Mouse (Mus musculus): Measurements from ENCODE around the gene Timm8a2. TPM values are rescaled to one million over a fixed set of nuclear protein-coding genes. Genes with fewer than 3 reads are reported as not detected.

Timm8a2 gene
- polyA plus RNA-seq, 1 experiment from 2014 or later = not detected

Other genes starting within 250 kb of the Timm8a2 start
- gene Dock9, start 236.8 kb upstream of the Timm8a2 start, polyA plus RNA-seq (2015; fragmentation: Nextera tagmentation; extraction: Ambion mirVana) = 15.5 and 17.9 TPM in 2 replicates
- gene Ubac2, start 156.1 kb upstream of the Timm8a2 start, polyA plus RNA-seq (2015; fragmentation: Nextera tagmentation; extraction: Ambion mirVana) = 48.5 and 50.3 TPM in 2 replicates
- gene Gpr18, start 118.9 kb upstream of the Timm8a2 start, polyA plus RNA-seq (2015; fragmentation: Nextera tagmentation; extraction: Ambion mirVana) = 0.14 and 0.16 TPM in 2 replicates
- 0.76 and 0.89 TPM in 2 replicates for gene Gpr183, start 69.5 kb upstream of the Timm8a2 start, polyA plus RNA-seq (2015; fragmentation: Nextera tagmentation; extraction: Ambion mirVana)
- gene Tm9sf2, start 72.4 kb downstream of the Timm8a2 start, polyA plus RNA-seq (2015; fragmentation: Nextera tagmentation; extraction: Ambion mirVana) = 112 and 115 TPM in 2 replicates
- 17.2 and 29.7 TPM in 2 replicates for gene Clybl, start 147.0 kb downstream of the Timm8a2 start, polyA plus RNA-seq (2015; fragmentation: Nextera tagmentation; extraction: Ambion mirVana)